Mouse (Mus musculus): ENCODE data around the gene Med13. TPM values are rescaled to one million over a fixed set of nuclear protein-coding genes. Genes with fewer than 3 reads are reported as not detected.

Gene Med13
- polyA plus RNA-seq, 1 experiment from 2014 or later = 9.6 TPM

GRCm38 (mm10) chr11:86384141-86384540 is 26.7 kb upstream of the Med13 start:
- no peaks in the 10 kb centered on the region for H3K36me3 ChIP-seq (ENCODE audit: control insufficient read depth, insufficient read depth, low read length)
- no peak overlapping the region for H3K4me2 ChIP-seq
- H3K4me1 ChIP-seq (ENCODE audit: control insufficient read depth, insufficient read depth, low read length) = no peaks in the 10 kb centered on the region
- ATAC-seq (replicated peaks; ENCODE audit: insufficient number of reproducible peaks, low FRiP score, low TSS enrichment) = no peak
- no peak overlapping the region for H3K4me3 ChIP-seq (ENCODE audit: low read depth, low read length)
- no peak overlapping the region for H3K9ac ChIP-seq (ENCODE audit: low read depth, low read length)
- H3K27me3 ChIP-seq (ENCODE audit: control insufficient read depth, insufficient read depth, low read length) = no peaks in the 10 kb centered on the region
- 78% methylated on average over 3 of the region's 3 CpGs for WGBS (ENCODE audit: insufficient replicate concordance)
- no peak overlapping the region for H3K27ac ChIP-seq (ENCODE audit: low read depth, low read length)
- no peaks in the 10 kb centered on the region for H3K9me3 ChIP-seq (replicated peaks; ENCODE audit: control insufficient read depth, low read length)

- Histone ChIP-seq H3K27me3 (ENCODE audit: control insufficient read depth, insufficient read depth, low read length) (no peaks in the 10 kb centered on the region), H3K4me2 (no peak overlapping the region), H3K4me3 (ENCODE audit: low read depth, low read length) (no peak overlapping the region), H3K9ac (ENCODE audit: low read depth, low read length) (no peak overlapping the region), H3K9me3 (replicated peaks; ENCODE audit: control insufficient read depth, low read length) (no peaks in the 10 kb centered on the region), H3K4me1 (ENCODE audit: control insufficient read depth, insufficient read depth, low read length) (no peaks in the 10 kb centered on the region), H3K27ac (ENCODE audit: low read depth, low read length) (no peak overlapping the region), H3K36me3 (ENCODE audit: control insufficient read depth, insufficient read depth, low read length) (no peaks in the 10 kb centered on the region)
- 85% methylated on average over 10 of the region's 10 CpGs for WGBS (ENCODE audit: insufficient replicate concordance)
- ATAC-seq (replicated peaks; ENCODE audit: insufficient number of reproducible peaks, low FRiP score, low TSS enrichment) = no peak
Observed at GRCm38 (mm10) chr11:86382520-86383157, 25.2 kb upstream of the Med13 start.

GRCm38 (mm10) chr11:86381478-86382091 is 24.2 kb upstream of the Med13 start:
- Histone ChIP-seq H3K9me3 (replicated peaks; ENCODE audit: control insufficient read depth, low read length) (no peaks in the 10 kb centered on the region), H3K27ac (ENCODE audit: low read depth, low read length) (no peak overlapping the region), H3K4me1 (ENCODE audit: control insufficient read depth, insufficient read depth, low read length) (no peaks in the 10 kb centered on the region), H3K4me3 (ENCODE audit: low read depth, low read length) (no peak overlapping the region), H3K9ac (ENCODE audit: low read depth, low read length) (no peak overlapping the region), H3K27me3 (ENCODE audit: control insufficient read depth, insufficient read depth, low read length) (no peaks in the 10 kb centered on the region), H3K4me2 (no peak overlapping the region), H3K36me3 (ENCODE audit: control insufficient read depth, insufficient read depth, low read length) (no peaks in the 10 kb centered on the region)
- ATAC-seq (replicated peaks; ENCODE audit: insufficient number of reproducible peaks, low FRiP score, low TSS enrichment) = no peak
- 62% methylated on average over 5 of the region's 5 CpGs for WGBS (ENCODE audit: insufficient replicate concordance)

- Histone ChIP-seq H3K27me3 (ENCODE audit: control insufficient read depth, insufficient read depth, low read length) (no peaks in the 10 kb centered on the region), H3K9me3 (replicated peaks; ENCODE audit: control insufficient read depth, low read length) (no peaks in the 10 kb centered on the region), H3K4me2 (no peak overlapping the region), H3K27ac (ENCODE audit: low read depth, low read length) (no peak overlapping the region), H3K9ac (ENCODE audit: low read depth, low read length) (no peak overlapping the region), H3K36me3 (ENCODE audit: control insufficient read depth, insufficient read depth, low read length) (no peaks in the 10 kb centered on the region), H3K4me1 (ENCODE audit: control insufficient read depth, insufficient read depth, low read length) (no peaks in the 10 kb centered on the region), H3K4me3 (ENCODE audit: low read depth, low read length) (no peak overlapping the region)
- 77% methylated on average over 12 of the region's 12 CpGs for WGBS (ENCODE audit: insufficient replicate concordance)
- no peak for ATAC-seq (replicated peaks; ENCODE audit: insufficient number of reproducible peaks, low FRiP score, low TSS enrichment)
Observed at GRCm38 (mm10) chr11:86380521-86381238, 23.3 kb upstream of the Med13 start.

GRCm38 (mm10) chr11:86378981-86379380 is 21.6 kb upstream of the Med13 start:
- WGBS (ENCODE audit: insufficient replicate concordance) = 67% methylated on average over 4 of the region's 4 CpGs
- Histone ChIP-seq H3K27me3 (ENCODE audit: control insufficient read depth, insufficient read depth, low read length) (no peaks in the 10 kb centered on the region), H3K9me3 (replicated peaks; ENCODE audit: control insufficient read depth, low read length) (no peaks in the 10 kb centered on the region), H3K27ac (ENCODE audit: low read depth, low read length) (no peak overlapping the region), H3K9ac (ENCODE audit: low read depth, low read length) (no peak overlapping the region), H3K4me2 (no peak overlapping the region), H3K4me3 (ENCODE audit: low read depth, low read length) (no peak overlapping the region), H3K4me1 (ENCODE audit: control insufficient read depth, insufficient read depth, low read length) (no peaks in the 10 kb centered on the region), H3K36me3 (ENCODE audit: control insufficient read depth, insufficient read depth, low read length) (no peaks in the 10 kb centered on the region)
- no peak for ATAC-seq (replicated peaks; ENCODE audit: insufficient number of reproducible peaks, low FRiP score, low TSS enrichment)

GRCm38 (mm10) chr11:86377841-86378240 is 20.4 kb upstream of the Med13 start:
- H3K36me3 ChIP-seq (ENCODE audit: control insufficient read depth, insufficient read depth, low read length) = no peaks in the 10 kb centered on the region
- ATAC-seq (replicated peaks; ENCODE audit: insufficient number of reproducible peaks, low FRiP score, low TSS enrichment) = no peak
- no peak overlapping the region for H3K4me3 ChIP-seq (ENCODE audit: low read depth, low read length)
- no peaks in the 10 kb centered on the region for H3K4me1 ChIP-seq (ENCODE audit: control insufficient read depth, insufficient read depth, low read length)
- no peak overlapping the region for H3K4me2 ChIP-seq
- H3K9ac ChIP-seq (ENCODE audit: low read depth, low read length) = no peak overlapping the region
- no peak overlapping the region for H3K27ac ChIP-seq (ENCODE audit: low read depth, low read length)
- no peaks in the 10 kb centered on the region for H3K9me3 ChIP-seq (replicated peaks; ENCODE audit: control insufficient read depth, low read length)
- WGBS (ENCODE audit: insufficient replicate concordance) = 91% methylated on average over 5 of the region's 5 CpGs
- no peaks in the 10 kb centered on the region for H3K27me3 ChIP-seq (ENCODE audit: control insufficient read depth, insufficient read depth, low read length)

GRCm38 (mm10) chr11:86376707-86377106 is 19.3 kb upstream of the Med13 start:
- no peak for ATAC-seq (replicated peaks; ENCODE audit: insufficient number of reproducible peaks, low FRiP score, low TSS enrichment)
- H3K9ac ChIP-seq (ENCODE audit: low read depth, low read length) = no peak overlapping the region
- 79% methylated on average over 4 of the region's 4 CpGs for WGBS (ENCODE audit: insufficient replicate concordance)
- H3K4me2 ChIP-seq = no peak overlapping the region
- H3K9me3 ChIP-seq (replicated peaks; ENCODE audit: control insufficient read depth, low read length) = no peaks in the 10 kb centered on the region
- no peaks in the 10 kb centered on the region for H3K27me3 ChIP-seq (ENCODE audit: control insufficient read depth, insufficient read depth, low read length)
- no peaks in the 10 kb centered on the region for H3K36me3 ChIP-seq (ENCODE audit: control insufficient read depth, insufficient read depth, low read length)
- no peak overlapping the region for H3K27ac ChIP-seq (ENCODE audit: low read depth, low read length)
- H3K4me3 ChIP-seq (ENCODE audit: low read depth, low read length) = no peak overlapping the region
- H3K4me1 ChIP-seq (ENCODE audit: control insufficient read depth, insufficient read depth, low read length) = no peaks in the 10 kb centered on the region

GRCm38 (mm10) chr11:86375086-86375485 is 17.7 kb upstream of the Med13 start:
- Histone ChIP-seq H3K27ac (ENCODE audit: low read depth, low read length) (no peak overlapping the region), H3K4me3 (ENCODE audit: low read depth, low read length) (no peak overlapping the region), H3K27me3 (ENCODE audit: control insufficient read depth, insufficient read depth, low read length) (no peaks in the 10 kb centered on the region), H3K9me3 (replicated peaks; ENCODE audit: control insufficient read depth, low read length) (no peaks in the 10 kb centered on the region), H3K9ac (ENCODE audit: low read depth, low read length) (no peak overlapping the region), H3K36me3 (ENCODE audit: control insufficient read depth, insufficient read depth, low read length) (no peaks in the 10 kb centered on the region), H3K4me1 (ENCODE audit: control insufficient read depth, insufficient read depth, low read length) (no peaks in the 10 kb centered on the region), H3K4me2 (no peak overlapping the region)
- no peak for ATAC-seq (replicated peaks; ENCODE audit: insufficient number of reproducible peaks, low FRiP score, low TSS enrichment)
- WGBS (ENCODE audit: insufficient replicate concordance) = 78% methylated on average over 6 of the region's 6 CpGs

Data from heart, embryonic 11.5 days (tissue).